Mouse (Mus musculus): ENCODE results near the gene Bmpr1b. TPM values are rescaled to one million over a fixed set of nuclear protein-coding genes. Genes with fewer than 3 reads are reported as not detected.

Gene Bmpr1b
- polyA plus RNA-seq, 3 experiments from 2014 or later: not detected

GRCm38 (mm10) chr3:142113208-142113607 is 56.0 kb downstream of the Bmpr1b start:
- ATAC-seq: no peak

DNA sequence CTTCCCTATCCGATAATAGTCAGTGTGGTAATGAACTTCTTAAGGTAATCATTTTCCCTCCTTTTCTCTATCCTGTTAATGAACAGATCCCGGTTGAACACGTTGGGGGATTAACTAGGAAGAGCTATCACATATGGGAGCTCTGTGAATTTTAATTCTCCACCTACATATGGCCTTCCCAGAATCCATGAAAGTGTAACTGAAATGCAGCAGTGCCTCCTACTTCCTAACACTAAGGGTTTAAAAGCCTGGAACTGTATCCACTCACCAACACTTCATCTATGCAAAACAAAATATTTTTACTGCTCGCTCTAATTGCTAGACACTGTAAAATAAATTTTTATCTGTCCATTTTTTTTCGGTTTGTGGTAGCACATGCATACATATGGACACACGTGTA is 63.0 kb downstream of the Bmpr1b start:
- ATAC-seq: no peak

- no peak for ATAC-seq
These were observed 65.0 kb downstream of the Bmpr1b start for GRCm38 (mm10) chr3:142104027-142104805.

DNA sequence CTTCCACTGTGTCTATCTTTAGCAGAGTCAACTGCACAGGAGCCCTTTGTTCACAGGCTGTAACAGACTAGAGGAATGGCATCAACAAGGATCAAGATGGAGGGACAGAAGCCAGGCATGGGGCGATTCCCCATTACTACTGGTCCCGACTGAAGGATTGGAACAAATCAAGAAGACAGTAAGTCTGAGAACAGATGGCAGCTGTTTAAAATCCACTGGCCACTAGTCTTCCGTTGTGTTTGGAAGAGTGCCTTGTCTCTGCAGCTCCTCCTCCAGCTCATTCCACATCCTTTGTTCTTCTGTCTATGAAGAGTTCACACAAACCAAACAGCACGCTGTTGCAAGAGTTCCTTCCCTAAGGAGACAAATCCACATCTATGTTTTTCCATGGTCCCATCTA is 65.6 kb downstream of the Bmpr1b start:
- ATAC-seq: no peak

DNA sequence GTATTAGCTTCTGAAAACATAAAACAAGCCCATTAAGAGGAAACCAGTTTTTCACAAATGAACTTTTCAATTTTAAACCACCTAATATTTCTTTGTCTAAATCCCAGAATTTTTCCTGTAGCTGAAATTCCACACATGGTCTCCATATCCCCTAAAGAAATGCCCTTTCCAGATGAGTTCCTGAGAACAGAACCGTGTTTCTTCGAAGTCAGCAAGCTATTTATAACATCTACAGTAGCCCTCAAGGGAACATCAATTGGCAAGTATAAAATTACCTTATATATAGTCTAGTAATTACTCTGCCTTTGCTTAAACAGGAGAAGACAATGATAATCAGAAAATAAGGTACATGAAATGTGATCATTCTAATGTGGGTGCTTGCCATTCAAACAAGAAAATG is 70.1 kb downstream of the Bmpr1b start:
- no peak for ATAC-seq

GRCm38 (mm10) chr3:142094049-142094448 is 75.2 kb downstream of the Bmpr1b start:
- ATAC-seq: no peak

- ATAC-seq: no peak
These were observed 79.5 kb downstream of the Bmpr1b start for GRCm38 (mm10) chr3:142089684-142090083.

DNA sequence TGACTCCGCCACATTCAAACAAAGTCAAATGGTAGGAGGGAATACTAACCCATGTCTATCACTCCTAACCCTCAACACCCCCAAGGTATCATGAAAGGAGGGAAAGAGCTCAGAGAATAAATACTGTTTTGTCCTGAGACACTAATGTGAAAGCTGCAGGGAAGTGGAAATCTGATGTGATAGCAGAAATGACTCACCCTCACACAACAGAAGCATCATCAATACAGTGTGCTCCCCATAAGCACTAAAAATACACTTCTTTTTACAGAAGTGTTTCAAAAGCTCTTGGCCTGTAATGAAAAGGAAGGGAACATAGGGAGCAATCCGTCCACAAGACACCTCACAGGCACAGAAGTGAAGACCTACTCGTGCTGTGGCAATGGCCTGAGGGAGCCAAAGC is 83.3 kb downstream of the Bmpr1b start:
- no peak for ATAC-seq

DNA sequence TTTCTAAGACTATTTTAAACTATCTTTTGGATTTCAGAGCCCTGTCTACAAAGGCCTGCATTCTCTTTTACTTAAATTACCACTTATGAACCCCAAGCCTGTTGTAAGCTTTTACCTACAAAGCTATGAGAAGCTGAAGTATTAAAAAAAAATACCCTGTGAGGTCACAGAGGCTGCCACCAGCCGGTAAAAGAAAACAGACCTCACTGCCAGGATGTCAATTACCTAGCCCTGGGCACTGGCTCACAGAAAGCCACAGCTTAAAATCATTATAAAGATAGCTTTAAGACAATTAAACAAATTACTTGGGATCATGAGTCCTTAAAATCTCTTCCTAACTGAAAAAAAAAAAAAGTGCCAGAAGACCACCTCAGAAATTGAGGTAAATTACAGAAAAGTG is 85.1 kb downstream of the Bmpr1b start:
- ATAC-seq: no peak

DNA sequence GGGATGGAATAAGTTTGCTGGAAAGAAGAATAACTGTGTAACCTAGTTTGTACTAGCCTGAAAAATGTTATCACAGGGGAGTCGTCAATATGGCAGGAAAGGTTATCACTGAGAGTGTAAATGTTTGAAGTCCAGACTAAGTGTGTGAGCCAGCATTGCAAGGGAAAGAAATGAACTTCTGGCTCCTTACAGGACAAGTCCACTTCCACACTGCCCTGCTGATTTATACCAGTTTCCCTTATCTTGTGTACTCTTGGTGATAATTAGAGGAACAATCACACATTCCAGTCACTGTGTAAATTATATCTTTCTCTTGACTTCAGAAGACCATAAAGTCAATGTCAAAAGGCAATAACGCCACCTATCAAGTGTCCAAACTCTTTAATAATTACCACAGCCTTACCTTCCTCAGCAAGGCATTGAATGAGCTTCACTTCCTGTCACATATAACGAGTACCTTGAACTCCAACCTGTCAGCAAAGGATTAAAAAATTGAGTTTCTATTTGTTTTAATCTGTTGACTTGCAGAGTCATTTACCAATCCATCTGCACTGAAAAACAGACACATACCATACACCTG is 91.4 kb downstream of the Bmpr1b start:
- ATAC-seq: no peak

- no peak for ATAC-seq
These were observed 97.6 kb downstream of the Bmpr1b start for GRCm38 (mm10) chr3:142071601-142072000.

DNA sequence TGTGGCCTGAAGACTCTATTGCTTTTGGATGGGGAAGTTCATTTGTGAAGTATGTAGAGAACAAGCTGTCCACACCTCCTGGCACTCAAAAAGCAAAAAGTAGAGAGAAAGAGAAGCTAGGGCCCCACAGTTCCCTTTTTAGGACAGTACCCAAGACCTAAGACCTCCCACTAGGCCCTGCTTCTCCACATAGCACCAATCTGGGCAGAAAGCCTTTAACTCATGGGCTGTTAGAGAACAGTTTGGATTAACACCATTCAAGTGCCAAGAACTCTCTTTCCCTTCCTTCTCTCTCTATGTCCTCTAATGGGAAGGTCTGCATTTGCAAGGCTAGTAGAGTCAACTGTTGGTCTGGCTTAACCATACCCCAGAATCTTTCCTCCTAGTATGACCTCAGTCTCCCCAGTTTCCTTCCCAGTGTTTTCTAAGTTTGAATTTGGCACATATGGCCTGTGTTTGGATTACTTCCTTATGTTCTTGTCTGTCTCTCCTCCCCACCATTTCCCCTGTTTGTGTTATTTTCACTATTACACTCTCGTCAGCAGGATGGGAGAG is 102.4 kb downstream of the Bmpr1b start:
- ATAC-seq: no peak

DNA sequence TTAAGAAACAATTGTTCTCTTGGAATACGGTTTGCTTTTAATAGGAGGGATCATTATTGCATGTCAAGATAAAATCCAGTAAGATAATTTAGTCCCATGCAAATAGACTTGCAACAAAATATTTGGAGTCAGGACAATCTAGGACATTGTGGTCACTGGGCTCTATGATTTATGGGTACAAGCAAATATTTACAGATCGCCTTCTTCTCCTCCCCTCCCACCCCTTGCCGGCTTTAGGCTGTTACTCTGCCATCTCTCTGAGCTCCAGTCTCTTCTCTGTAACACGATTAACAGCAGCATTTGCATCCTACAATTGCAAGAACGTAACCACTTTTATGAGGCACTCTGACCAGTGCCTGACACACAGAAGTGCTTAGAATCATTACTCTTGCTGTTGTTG is 104.1 kb downstream of the Bmpr1b start:
- ATAC-seq: no peak

GRCm38 (mm10) chr3:142063536-142064226 is 105.5 kb downstream of the Bmpr1b start:
- ATAC-seq: no peak

- no peak for ATAC-seq
These were observed 108.0 kb downstream of the Bmpr1b start for GRCm38 (mm10) chr3:142061267-142061666.

DNA sequence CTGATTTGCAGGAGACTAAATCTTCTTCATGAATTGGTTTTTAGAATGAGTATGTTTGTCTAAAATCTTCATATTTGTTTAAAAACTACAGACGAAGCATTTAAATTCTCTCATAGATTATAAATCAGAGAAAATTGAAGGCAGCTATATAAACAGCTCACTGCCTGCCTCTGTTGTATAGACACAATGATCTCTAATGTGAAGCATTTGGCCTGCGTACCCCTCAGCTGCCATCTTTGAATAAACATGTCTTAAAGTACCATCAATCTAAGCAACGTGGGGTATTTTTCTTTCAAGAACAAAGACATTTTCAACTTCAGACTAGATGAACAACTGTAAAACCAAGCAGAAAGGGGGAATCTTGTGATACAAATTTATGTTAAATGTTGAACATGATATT is 109.3 kb downstream of the Bmpr1b start:
- ATAC-seq: no peak

- ATAC-seq: no peak
These were observed 118.5 kb downstream of the Bmpr1b start for GRCm38 (mm10) chr3:142050681-142051080.

GRCm38 (mm10) chr3:142049610-142050009 is 119.6 kb downstream of the Bmpr1b start:
- no peak for ATAC-seq

- no peak for ATAC-seq
These were observed 120.1 kb downstream of the Bmpr1b start for GRCm38 (mm10) chr3:142049093-142049492.

DNA sequence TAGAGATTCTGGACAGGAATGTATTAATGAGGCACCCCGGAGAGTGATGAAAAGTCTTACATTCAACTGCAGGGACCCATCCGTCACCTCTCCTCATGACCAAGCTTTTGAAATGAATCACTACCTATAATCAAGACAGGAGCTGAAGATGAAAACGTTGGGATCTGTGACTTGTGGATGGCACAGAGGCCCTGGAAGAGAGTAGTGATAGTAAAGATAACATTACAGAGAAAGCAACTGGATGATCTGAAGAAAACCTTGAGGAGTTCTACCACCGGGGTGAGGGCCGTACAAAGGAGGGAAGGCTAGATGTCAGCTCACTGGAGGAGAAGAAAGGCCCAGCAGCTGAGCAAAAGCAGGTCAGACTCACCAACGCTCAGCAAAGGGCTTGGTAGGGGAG is 120.7 kb downstream of the Bmpr1b start:
- ATAC-seq: no peak

- no peak for ATAC-seq
These were observed 125.8 kb downstream of the Bmpr1b start for GRCm38 (mm10) chr3:142043463-142043862.

DNA sequence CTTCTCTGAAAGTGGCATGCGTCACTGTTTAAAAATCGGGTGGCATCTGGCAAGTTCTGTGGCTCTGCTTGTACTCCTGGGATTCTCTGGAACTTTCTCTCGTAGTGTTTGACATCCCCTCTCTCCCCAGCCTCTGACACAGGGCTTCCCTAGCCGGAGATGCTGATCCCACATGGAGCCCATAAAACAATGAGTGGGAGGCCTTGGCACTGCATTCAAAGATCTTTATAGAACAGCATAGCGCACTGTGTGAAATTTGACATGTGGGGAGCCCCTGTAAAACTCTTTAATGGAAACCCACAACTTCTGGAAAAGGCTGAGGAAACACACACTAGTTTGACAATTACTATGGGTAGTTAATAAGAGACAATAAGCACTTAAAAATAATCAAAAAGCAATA is 126.2 kb downstream of the Bmpr1b start:
- ATAC-seq: no peak

DNA sequence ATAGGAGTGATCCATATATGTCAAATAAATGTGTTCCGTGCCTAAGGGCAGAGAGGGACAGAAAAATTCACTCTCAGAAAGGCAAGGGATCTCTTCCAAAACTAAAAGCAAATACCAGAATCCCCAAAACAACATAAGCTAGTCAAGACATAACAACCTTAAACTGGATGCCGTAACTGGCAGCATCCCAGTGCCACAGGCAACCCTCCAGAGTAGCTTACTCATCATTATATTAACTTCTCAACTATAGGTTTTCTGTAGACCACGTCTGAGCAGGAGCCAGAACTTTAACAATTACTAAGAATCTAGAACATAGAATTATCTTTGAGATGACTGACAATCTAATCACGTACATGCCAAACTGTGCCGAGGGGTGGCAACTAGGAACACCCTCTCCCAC is 128.9 kb downstream of the Bmpr1b start:
- no peak for ATAC-seq

- ATAC-seq: no peak
These were observed 135.1 kb downstream of the Bmpr1b start for GRCm38 (mm10) chr3:142034160-142034559.
